Mouse (Mus musculus) C2C12 (cell line): ENCODE measurements around the gene Spata16. TPM values are rescaled to one million over a fixed set of nuclear protein-coding genes. Genes with fewer than 3 reads are reported as not detected.

Experiments used
- H3K27me3 ChIP-seq: one replicate; pipeline ENCODE4 v1.6.1; 2011; ENCODE audit not compliant: control insufficient read depth, insufficient read depth, insufficient read length
- H3K36me3 ChIP-seq: one replicate; pipeline ENCODE4 v1.6.1; 2011; ENCODE audit not compliant: control insufficient read depth, insufficient read depth
- H3K4me3 ChIP-seq: one replicate; pipeline ENCODE4 v1.5.1; 2011; ENCODE audit warnings: mild to moderate bottlenecking, control low read depth; ENCODE audit not compliant: poor library complexity, insufficient read depth, severe bottlenecking
- H3K79me2 ChIP-seq: one replicate; pipeline ENCODE4 v1.6.1; 2011; ENCODE audit not compliant: control insufficient read depth, insufficient read depth
- H3K79me3 ChIP-seq: one replicate; pipeline ENCODE4 v1.6.1; 2011; ENCODE audit warnings: low read depth, control low read depth
- H3ac ChIP-seq: one replicate; pipeline ENCODE3; 2011; ENCODE audit warnings: low read depth; ENCODE audit not compliant: control insufficient read depth, insufficient read length
- CEBPB ChIP-seq: IDR thresholded peaks from one replicate; pipeline ENCODE4 v1.6.1; 2011; ENCODE audit warnings: low read depth, mild to moderate bottlenecking, control low read depth, moderate library complexity
- CTCF ChIP-seq: IDR thresholded peaks from one replicate; pipeline ENCODE4 v1.5.1; 2011; ENCODE audit not compliant: control insufficient read depth, insufficient read depth, insufficient read length
- FOSL1 ChIP-seq: IDR thresholded peaks from one replicate; pipeline ENCODE4 v1.8.0; 2011; ENCODE audit warnings: mild to moderate bottlenecking, low read length; ENCODE audit not compliant: poor library complexity, insufficient read depth, severe bottlenecking
- MAX ChIP-seq: IDR thresholded peaks from one replicate; pipeline ENCODE4 v1.6.1; 2011; ENCODE audit warnings: mild to moderate bottlenecking, control low read depth
- MYOD1 ChIP-seq: IDR thresholded peaks from one replicate; pipeline ENCODE4 v1.6.1; 2011; ENCODE audit warnings: low read depth; ENCODE audit not compliant: control insufficient read depth, insufficient read length
- MYOG ChIP-seq: IDR thresholded peaks from one replicate; pipeline ENCODE4 v1.6.1; 2011; ENCODE audit not compliant: control insufficient read depth, insufficient read length; ENCODE audit errors: extremely low read depth
- USF1 ChIP-seq: IDR thresholded peaks from one replicate; pipeline ENCODE4 v1.6.1; 2011; ENCODE audit warnings: low read depth, mild to moderate bottlenecking, control low read depth, moderate library complexity
- polyA plus RNA-seq: library from polyadenylated mRNA; unstranded; fragments of >200 nt; fragmentation: generic; extraction: Trizol; gene quantifications from one replicate; pipeline ENCODE4 v1.2.1, GENCODE M21; 2012; ENCODE audit warnings: missing spikeins

Spata16 gene
- polyA plus RNA-seq, 1 experiment: not detected

GRCm38 (mm10) chr3:26874706-26875105, 237.3 kb downstream of the Spata16 start:
- no peaks in the 10 kb centered on the region for H3K27me3 ChIP-seq
- no peaks in the 10 kb centered on the region for H3K79me2 ChIP-seq

GRCm38 (mm10) chr3:26877291-26877690, 239.9 kb downstream of the Spata16 start:
- no peak overlapping the region for H3K4me3 ChIP-seq

More at GRCm38 (mm10) chr3:26874706-26875105, 237.3 kb downstream of the Spata16 start:
- Histone ChIP-seq H3ac (no peak overlapping the region), H3K79me3 (no peaks in the 10 kb centered on the region), H3K4me3 (no peak overlapping the region), H3K36me3 (no peaks in the 10 kb centered on the region)
- TF ChIP-seq MYOG: no peak
- TF ChIP-seq MYOD1: no peak
- TF ChIP-seq CTCF: no peak
- no peak for TF ChIP-seq FOSL1
- no peak for TF ChIP-seq CEBPB
- TF ChIP-seq MAX: no peak
- TF ChIP-seq USF1: no peak

DNA sequence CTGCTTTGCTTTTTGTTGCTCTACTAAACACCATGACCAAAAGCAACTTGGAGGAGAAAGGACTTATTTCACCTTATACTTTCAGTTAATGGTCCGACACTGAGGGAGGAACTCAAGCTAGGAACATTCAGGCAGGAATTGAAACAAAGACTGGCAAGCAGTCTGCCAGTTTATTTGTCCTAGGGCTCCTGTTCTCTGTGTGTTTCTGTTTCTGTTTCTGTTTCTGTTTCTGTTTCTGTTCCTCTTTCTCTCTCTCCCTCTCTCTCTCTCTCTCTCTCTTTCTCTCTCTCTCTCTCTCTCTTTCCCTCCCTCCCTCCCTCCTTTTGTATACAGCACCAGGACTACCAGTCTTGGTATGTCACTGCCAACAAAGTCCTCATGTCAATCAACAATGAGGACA, 279.2 kb downstream of the Spata16 start:
- Histone ChIP-seq H3K27me3 (no peaks in the 10 kb centered on the region), H3K4me3 (no peak overlapping the region), H3ac (no peak overlapping the region), H3K79me3 (no peaks in the 10 kb centered on the region), H3K79me2 (no peaks in the 10 kb centered on the region), H3K36me3 (no peaks in the 10 kb centered on the region)
- no peak for TF ChIP-seq MAX
- no peak for TF ChIP-seq CEBPB
- TF ChIP-seq MYOG: no peak
- TF ChIP-seq USF1: no peak
- TF ChIP-seq MYOD1: no peak
- TF ChIP-seq FOSL1: no peak
- no peak for TF ChIP-seq CTCF

More at GRCm38 (mm10) chr3:26877291-26877690, 239.9 kb downstream of the Spata16 start:
- Histone ChIP-seq H3K79me3 (no peaks in the 10 kb centered on the region), H3K79me2 (no peaks in the 10 kb centered on the region), H3ac (no peak overlapping the region), H3K36me3 (no peaks in the 10 kb centered on the region), H3K27me3 (no peaks in the 10 kb centered on the region)
- no peak for TF ChIP-seq MYOD1
- TF ChIP-seq CTCF: no peak
- no peak for TF ChIP-seq MYOG
- no peak for TF ChIP-seq FOSL1
- no peak for TF ChIP-seq MAX
- no peak for TF ChIP-seq USF1
- TF ChIP-seq CEBPB: no peak

DNA sequence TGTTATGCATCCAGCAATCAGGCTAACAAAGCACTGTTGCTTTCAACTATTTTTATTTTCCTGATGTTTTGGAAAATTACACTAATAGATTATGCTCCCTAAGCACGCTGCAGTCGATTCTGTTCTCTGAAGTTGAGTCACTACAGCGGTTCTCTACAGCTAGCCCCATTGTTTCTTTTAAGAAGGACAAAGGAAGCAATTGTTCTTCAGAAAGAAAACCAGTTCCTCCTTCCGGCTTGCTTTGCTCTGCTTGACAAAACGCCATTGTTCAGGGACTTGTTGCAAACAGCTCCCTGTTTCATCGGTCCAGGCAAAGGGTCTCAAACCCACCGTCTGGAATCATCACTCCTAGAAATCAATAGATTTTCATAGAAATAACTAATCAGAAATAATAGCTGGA, 283.6 kb downstream of the Spata16 start:
- H3K79me3 ChIP-seq: no peaks in the 10 kb centered on the region
- H3K79me2 ChIP-seq: no peaks in the 10 kb centered on the region
- H3K27me3 ChIP-seq: no peaks in the 10 kb centered on the region
- H3K36me3 ChIP-seq: no peaks in the 10 kb centered on the region
- no peak overlapping the region for H3ac ChIP-seq
- H3K4me3 ChIP-seq: no peak overlapping the region
- TF ChIP-seq MYOD1 (no peak), MYOG (no peak), FOSL1 (no peak), MAX (no peak), CEBPB (no peak), USF1 (no peak), CTCF (no peak)

GRCm38 (mm10) chr3:26921576-26921975, 284.2 kb downstream of the Spata16 start:
- Histone ChIP-seq H3K27me3 (no peaks in the 10 kb centered on the region), H3K4me3 (no peak overlapping the region), H3K36me3 (no peaks in the 10 kb centered on the region), H3K79me3 (no peaks in the 10 kb centered on the region), H3K79me2 (no peaks in the 10 kb centered on the region), H3ac (no peak overlapping the region)
- no peak for TF ChIP-seq MYOD1
- no peak for TF ChIP-seq CTCF
- no peak for TF ChIP-seq FOSL1
- no peak for TF ChIP-seq CEBPB
- no peak for TF ChIP-seq USF1
- TF ChIP-seq MYOG: no peak
- TF ChIP-seq MAX: no peak
